Mouse (Mus musculus): ENCODE measurements around the gene Nfib. TPM values are rescaled to one million over a fixed set of nuclear protein-coding genes. Genes with fewer than 3 reads are reported as not detected.

Nfib gene
- total and polyA plus RNA-seq, 3 experiments, result 0.04 to 0.11 (median 0.09) TPM

DNA sequence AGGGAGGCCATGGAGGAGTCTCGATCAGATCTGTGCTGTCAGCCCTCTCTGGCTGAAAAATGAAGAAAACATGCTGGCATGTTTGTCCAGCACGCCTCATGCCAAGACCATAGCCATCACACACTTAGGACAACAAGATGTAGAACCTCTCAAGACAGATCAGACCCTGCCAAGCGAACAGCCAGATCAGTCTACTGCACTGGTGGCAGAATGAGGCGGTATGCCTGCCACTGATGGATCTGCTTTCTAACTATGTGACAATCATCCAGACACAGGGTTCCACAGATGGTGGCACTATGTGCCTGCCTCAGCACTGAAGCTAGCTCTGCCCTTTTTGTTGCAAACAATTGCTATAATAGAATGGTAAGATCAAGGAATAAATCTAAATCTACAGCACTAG is 250.6 kb downstream of the Nfib start:
- no peak for DNase-seq (ENCODE audit: extremely low read depth)
- H3K27me3 ChIP-seq (replicated peaks), result no peaks in the 10 kb centered on the region
- no peak overlapping the region for H3K27ac ChIP-seq (ENCODE audit: insufficient read depth, low read depth)
- H3K4me1 ChIP-seq (ENCODE audit: control insufficient read depth in 1 of 2, insufficient read depth in 2 of 2), result 0 out of 4 replicates have a peak, but pooled peaks cover 0 to 2% of the 10 kb centered on the region in 2 experiments
- H3K9ac ChIP-seq (ENCODE audit: insufficient read depth, low read depth), result no peak overlapping the region
- H3K79me2 ChIP-seq (replicated peaks; ENCODE audit: control insufficient read depth, extremely low read depth, insufficient read depth, poor library complexity, severe bottlenecking), result no peaks in the 10 kb centered on the region
- H3K9me3 ChIP-seq (replicated peaks; ENCODE audit: low read length), result no peaks in the 10 kb centered on the region
- H3K36me3 ChIP-seq (replicated peaks in 1 of 2; ENCODE audit: control insufficient read depth in 1 of 2, insufficient read depth in 1 of 2, low read length in 1 of 2), result no peaks in the 10 kb centered on the region
- TF ChIP-seq NELFE (IDR thresholded peaks at IDR 0.05; ENCODE audit: low read depth, low read length), result no peak
- no peak for TF ChIP-seq RCOR1 (conservative IDR thresholded peaks at IDR 0.05; ENCODE audit: low read depth, low read length)
- TF ChIP-seq POLR2A (IDR thresholded peaks at IDR 0.05; ENCODE audit: low read depth, low read length), result no peak
- no peak for TF ChIP-seq MEF2A (IDR thresholded peaks at IDR 0.05; ENCODE audit: borderline replicate concordance, low read depth, low read length)
- no peak for TF ChIP-seq USF2 (conservative IDR thresholded peaks at IDR 0.05; ENCODE audit: low read depth, low read length)
- no peak for TF ChIP-seq UBTF (IDR thresholded peaks at IDR 0.05; ENCODE audit: low read depth, low read length)
- no peak for TF ChIP-seq RAD21 (IDR thresholded peaks at IDR 0.05; ENCODE audit: low read depth, low read length)
- TF ChIP-seq ETS1 (conservative IDR thresholded peaks at IDR 0.05; ENCODE audit: low read depth, low read length), result no peak
- no peak for TF ChIP-seq MXI1 (IDR thresholded peaks at IDR 0.05; ENCODE audit: low read depth, low read length)
- TF ChIP-seq MAZ (IDR thresholded peaks at IDR 0.05; ENCODE audit: low read depth, low read length), result no peak
- no peak for TF ChIP-seq ZKSCAN1 (IDR thresholded peaks at IDR 0.05; ENCODE audit: borderline replicate concordance, low read depth, low read length)
- TF ChIP-seq EP300 (IDR thresholded peaks at IDR 0.05; ENCODE audit: low read length), result no peak
- H3K4me3 ChIP-seq (replicated peaks in 1 of 3; ENCODE audit: low read depth in 2 of 3, low read length in 2 of 3, poor library complexity in 1 of 3), result no peak overlapping the region
- in situ Hi-C loops (cut with MboI; ENCODE audit: low pct_ligation_motif_present, low pct_unique_long_range_greater_than_20kb, low sequenced_read_pairs) (loop anchor here (5.0 kb wide), 1 partner anchor 48 kb away; no protein-coding TSS in a partner anchor), dilution Hi-C loops (cut with MboI; ENCODE audit: extremely low pct_ligation_motif_present, extremely low pct_unique_long_range_greater_than_20kb, low sequenced_read_pairs) (no loop called here)
- no peak overlapping the region for H3K4me2 ChIP-seq (ENCODE audit: insufficient read depth, low read depth, poor library complexity, severe bottlenecking)

DNA sequence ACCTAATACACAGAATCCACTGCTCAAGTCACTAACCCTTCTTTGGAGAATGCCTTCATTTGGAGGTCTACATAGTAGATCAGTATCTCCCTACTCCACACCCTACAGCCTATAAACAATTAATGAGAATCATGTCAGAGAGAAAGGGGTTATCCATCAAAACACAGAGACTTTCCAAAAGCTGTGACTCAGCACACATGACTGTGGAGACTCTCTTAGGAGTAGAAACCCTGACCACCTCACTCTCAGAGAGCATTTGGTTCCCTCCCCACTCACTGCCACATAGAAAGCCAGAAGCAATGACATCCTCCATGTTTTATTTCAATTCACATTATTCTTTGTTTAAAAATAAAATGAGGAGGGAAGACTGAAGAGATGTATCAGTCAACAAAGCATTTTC is 252.2 kb downstream of the Nfib start:
- DNase-seq (ENCODE audit: extremely low read depth), result no peak
- H3K9me3 ChIP-seq (replicated peaks; ENCODE audit: low read length), result no peaks in the 10 kb centered on the region
- H3K27me3 ChIP-seq (replicated peaks), result no peaks in the 10 kb centered on the region
- H3K79me2 ChIP-seq (replicated peaks; ENCODE audit: control insufficient read depth, extremely low read depth, insufficient read depth, poor library complexity, severe bottlenecking), result no peaks in the 10 kb centered on the region
- H3K4me2 ChIP-seq (ENCODE audit: insufficient read depth, low read depth, poor library complexity, severe bottlenecking), result no peak overlapping the region
- H3K9ac ChIP-seq (ENCODE audit: insufficient read depth, low read depth), result no peak overlapping the region
- in situ Hi-C loops (cut with MboI; ENCODE audit: low pct_ligation_motif_present, low pct_unique_long_range_greater_than_20kb, low sequenced_read_pairs) (no loop called here), dilution Hi-C loops (cut with MboI; ENCODE audit: extremely low pct_ligation_motif_present, extremely low pct_unique_long_range_greater_than_20kb, low sequenced_read_pairs) (no loop called here)
- 0 out of 4 replicates have a peak, but pooled peaks cover 0 to 2% of the 10 kb centered on the region in 2 experiments for H3K4me1 ChIP-seq (ENCODE audit: control insufficient read depth in 1 of 2, insufficient read depth in 2 of 2)
- no peaks in the 10 kb centered on the region for H3K36me3 ChIP-seq (replicated peaks in 1 of 2; ENCODE audit: control insufficient read depth in 1 of 2, insufficient read depth in 1 of 2, low read length in 1 of 2)
- H3K4me3 ChIP-seq (replicated peaks in 1 of 3; ENCODE audit: low read depth in 2 of 3, low read length in 2 of 3, poor library complexity in 1 of 3), result no peak overlapping the region
- H3K27ac ChIP-seq (ENCODE audit: insufficient read depth, low read depth), result no peak overlapping the region
- TF ChIP-seq JUND (conservative IDR thresholded peaks at IDR 0.05; ENCODE audit: low read depth, low read length), result no peak
- no peak for TF ChIP-seq MEF2A (IDR thresholded peaks at IDR 0.05; ENCODE audit: borderline replicate concordance, low read depth, low read length)
- TF ChIP-seq EP300 (IDR thresholded peaks at IDR 0.05; ENCODE audit: low read length), result no peak
- no peak for TF ChIP-seq TCF12 (IDR thresholded peaks at IDR 0.05; ENCODE audit: low read depth, low read length)
- TF ChIP-seq ETS1 (conservative IDR thresholded peaks at IDR 0.05; ENCODE audit: low read depth, low read length), result no peak
- no peak for TF ChIP-seq CHD2 (IDR thresholded peaks at IDR 0.05; ENCODE audit: low read length)
- TF ChIP-seq MAFK (IDR thresholded peaks at IDR 0.05; ENCODE audit: insufficient replicate concordance, low read length), result no peak
- no peak for TF ChIP-seq CTCF (conservative IDR thresholded peaks at IDR 0.05 in 1 of 2, IDR thresholded peaks at IDR 0.05 in 1 of 2; ENCODE audit: low read depth in 2 of 2, low read length in 2 of 2)
- TF ChIP-seq E2F4 (IDR thresholded peaks at IDR 0.05; ENCODE audit: insufficient replicate concordance, low read depth, low read length), result no peak
- TF ChIP-seq BHLHE40 (IDR thresholded peaks at IDR 0.05; ENCODE audit: low read depth, low read length), result no peak
- TF ChIP-seq MAZ (IDR thresholded peaks at IDR 0.05; ENCODE audit: low read depth, low read length), result no peak
- TF ChIP-seq POLR2AphosphoS2 (IDR thresholded peaks at IDR 0.05; ENCODE audit: low read depth, low read length), result no peak
- TF ChIP-seq GABPA (IDR thresholded peaks at IDR 0.05; ENCODE audit: insufficient replicate concordance, low read depth, low read length), result no peak
- TF ChIP-seq SIN3A (IDR thresholded peaks at IDR 0.05; ENCODE audit: low read length), result no peak
- no peak for TF ChIP-seq MXI1 (IDR thresholded peaks at IDR 0.05; ENCODE audit: low read depth, low read length)
- TF ChIP-seq NELFE (IDR thresholded peaks at IDR 0.05; ENCODE audit: low read depth, low read length), result no peak
- no peak for TF ChIP-seq ZC3H11A (IDR thresholded peaks at IDR 0.05; ENCODE audit: low read depth, low read length)
- TF ChIP-seq TBP (conservative IDR thresholded peaks at IDR 0.05; ENCODE audit: low read depth, low read length), result no peak
- no peak for TF ChIP-seq HCFC1 (IDR thresholded peaks at IDR 0.05; ENCODE audit: low read depth, low read length)
- TF ChIP-seq JUN (IDR thresholded peaks at IDR 0.05; ENCODE audit: insufficient read depth, low read depth, low read length), result no peak

Measured in CH12.LX (cell line).